Mouse (Mus musculus) embryonic fibroblast, embryonic 13.5 days (primary cell): Measurements from ENCODE around the gene Cldn3. TPM values are rescaled to one million over a fixed set of nuclear protein-coding genes. Genes with fewer than 3 reads are reported as not detected.
"Not testable (repeated sequence)": the region's sequence is repeated elsewhere in the genome, so short reads cannot be mapped to it uniquely, and the experiment has no call there.

Source experiments
- H3K27ac ChIP-seq: 2 replicates; pipeline ENCODE4 v1.5.1; 2012; ENCODE audit warnings: low read length, control low read depth, inconsistent platforms; ENCODE audit not compliant: insufficient read depth
- H3K4me1 ChIP-seq: 2 replicates; pipeline ENCODE4 v1.6.1; 2011; ENCODE audit warnings: low read length; ENCODE audit not compliant: control insufficient read depth, insufficient read depth
- H3K4me3 ChIP-seq: 2 replicates; pipeline ENCODE4 v1.5.1; 2011; ENCODE audit warnings: mild to moderate bottlenecking, control low read depth, low read length; ENCODE audit not compliant: insufficient read depth
- CTCF ChIP-seq: IDR thresholded peaks from 2 replicates; pipeline ENCODE4 v1.5.1; 2011; ENCODE audit warnings: mild to moderate bottlenecking, control low read depth, low read length, moderate library complexity, borderline replicate concordance; ENCODE audit not compliant: insufficient read depth
- POLR2A ChIP-seq: IDR thresholded peaks from 2 replicates; pipeline ENCODE4 v1.6.1; 2011; ENCODE audit warnings: low read depth, mild to moderate bottlenecking, control low read depth, low read length, moderate library complexity
- polyA plus RNA-seq: library from polyadenylated mRNA; stranded (reverse); fragments of >200 nt; gene quantifications from 2 replicates; pipeline ENCODE4 v1.2.4, GENCODE M21; 2011; ENCODE audit warnings: low read depth; ENCODE audit not compliant: missing spikeins, insufficient read length

Gene Cldn3
- polyA plus RNA-seq = not detected in 2 replicates

- Histone ChIP-seq H3K27ac (no peak within 1 kb of the TSS), H3K4me3 (0 out of 2 replicates have a peak within 1 kb of the TSS, but pooled peaks have one; percentile 0), H3K4me1 (0 out of 2 replicates have a peak, but pooled peaks cover 2% of the 10 kb centered on the region)
- TF ChIP-seq POLR2A = no peak
- no peak for TF ChIP-seq CTCF
These were observed at the start of gene Cldn3 for GRCm38 (mm10) chr5:134985633-134986297. TSS of gene Cldn3 (plus strand) at chr5:134986214.

GRCm38 (mm10) chr5:134936626-134937185, 49.3 kb upstream of the Cldn3 start:
- TF ChIP-seq CTCF (no peak), POLR2A (no peak)
- Histone ChIP-seq H3K27ac (no peak overlapping the region), H3K4me3 (no peak overlapping the region), H3K4me1 (no peaks in the 10 kb centered on the region)

GRCm38 (mm10) chr5:134939069-134939468, 46.9 kb upstream of the Cldn3 start:
- TF ChIP-seq CTCF = no peak
- no peak for TF ChIP-seq POLR2A
- peaks cover 5% of the 10 kb centered on the region; the same call in 1 of the 2 replicates for H3K4me1 ChIP-seq
- H3K27ac ChIP-seq = no peak overlapping the region
- H3K4me3 ChIP-seq = no peak overlapping the region

- not testable (repeated sequence) for H3K4me3 ChIP-seq, H3K27ac ChIP-seq, H3K4me1 ChIP-seq
These were observed 46.5 kb upstream of the Cldn3 start for GRCm38 (mm10) chr5:134939554-134939953.

- no peak overlapping the region for H3K4me3 ChIP-seq
- H3K27ac ChIP-seq = no peak overlapping the region
- H3K4me1 ChIP-seq = peaks cover 9% of the 10 kb centered on the region; the same call in 1 of the 2 replicates
- no peak for TF ChIP-seq CTCF
- TF ChIP-seq POLR2A = no peak
These were observed 44.4 kb upstream of the Cldn3 start for GRCm38 (mm10) chr5:134941472-134942209.

- H3K4me3 ChIP-seq = no peak overlapping the region
- H3K27ac ChIP-seq = 0 out of 2 replicates have a peak overlapping the region, but pooled peaks have one; percentile 17
- peak; percentile 18; the same call in 1 of the 2 replicates for TF ChIP-seq POLR2A
- TF ChIP-seq CTCF = no peak
- H3K4me1 ChIP-seq = peaks cover 10% of the 10 kb centered on the region; the same call in 1 of the 2 replicates
These were observed 43.3 kb upstream of the Cldn3 start for GRCm38 (mm10) chr5:134942740-134943139.

- no peak for TF ChIP-seq CTCF
- H3K4me3 ChIP-seq = no peak overlapping the region
- peaks cover 10% of the 10 kb centered on the region; the same call in 1 of the 2 replicates for H3K4me1 ChIP-seq
- no peak overlapping the region for H3K27ac ChIP-seq
These were observed 41.8 kb upstream of the Cldn3 start for GRCm38 (mm10) chr5:134944179-134944578.

GRCm38 (mm10) chr5:134945266-134945959, 40.6 kb upstream of the Cldn3 start:
- no peak overlapping the region for H3K4me3 ChIP-seq
- no peak for TF ChIP-seq CTCF
- no peak for TF ChIP-seq POLR2A
- no peak overlapping the region for H3K27ac ChIP-seq
- H3K4me1 ChIP-seq = peaks cover 10% of the 10 kb centered on the region; the same call in 1 of the 2 replicates

GRCm38 (mm10) chr5:134946063-134946856, 39.8 kb upstream of the Cldn3 start:
- no peak for TF ChIP-seq CTCF
- no peak for TF ChIP-seq POLR2A
- H3K27ac ChIP-seq = no peak overlapping the region

More at GRCm38 (mm10) chr5:134946063-134946856, 39.8 kb upstream of the Cldn3 start:
- Histone ChIP-seq H3K4me1 (peaks cover 15% of the 10 kb centered on the region; the same call in 1 of the 2 replicates), H3K4me3 (no peak overlapping the region)
